Mouse (Mus musculus) frontal cortex, postnatal 25 days (tissue): ENCODE data around the gene E030025P04Rik.
A peak's percentile ranks its signal among the peaks of the same experiment; 100 is the strongest.

Experiments used
- DNase-seq, 2 experiments: peaks; one replicate each; pipeline ENCODE4 v3.0.0; 2022; ENCODE audit warnings: low spot score in 2 of 2

E030025P04Rik gene

GRCm38 (mm10) chr11:109144236-109144635 is at the start of gene E030025P04Rik:
TSS of gene E030025P04Rik (minus strand) at chr11:109144369.
- DNase-seq: no peak

GRCm38 (mm10) chr11:109192673-109193557 is 48.7 kb upstream of the E030025P04Rik start:
- DNase-seq: peak; percentile 69 to 70

GRCm38 (mm10) chr11:109188235-109188634 is 44.1 kb upstream of the E030025P04Rik start:
- no peak for DNase-seq

- DNase-seq: no peak
Measured at GRCm38 (mm10) chr11:109187631-109188184, 43.5 kb upstream of the E030025P04Rik start.

- DNase-seq: no peak
Measured at GRCm38 (mm10) chr11:109181118-109181517, 36.9 kb upstream of the E030025P04Rik start.

- no peak for DNase-seq
Measured at GRCm38 (mm10) chr11:109180290-109180689, 36.1 kb upstream of the E030025P04Rik start.

- peak; percentile 20 to 36 for DNase-seq
Measured at GRCm38 (mm10) chr11:109178788-109179518, 34.8 kb upstream of the E030025P04Rik start.

- DNase-seq: no peak
Measured at GRCm38 (mm10) chr11:109175376-109175969, 31.3 kb upstream of the E030025P04Rik start.

- no peak for DNase-seq
Measured at GRCm38 (mm10) chr11:109172224-109172623, 28.1 kb upstream of the E030025P04Rik start.

GRCm38 (mm10) chr11:109170771-109171170 is 26.6 kb upstream of the E030025P04Rik start:
- no peak for DNase-seq

GRCm38 (mm10) chr11:109157694-109158093 is 13.5 kb upstream of the E030025P04Rik start:
- no peak for DNase-seq

GRCm38 (mm10) chr11:109144890-109145341 is 747 bp upstream of the E030025P04Rik start:
- DNase-seq: no peak

- no peak for DNase-seq
Measured at GRCm38 (mm10) chr11:109126482-109126881, 17.7 kb downstream of the E030025P04Rik start.

GRCm38 (mm10) chr11:109125451-109125850 is 18.7 kb downstream of the E030025P04Rik start:
- no peak for DNase-seq

- DNase-seq: no peak
Measured at GRCm38 (mm10) chr11:109124284-109124683, 19.9 kb downstream of the E030025P04Rik start.

- no peak for DNase-seq
Measured at GRCm38 (mm10) chr11:109109826-109110346, 34.3 kb downstream of the E030025P04Rik start.

GRCm38 (mm10) chr11:109109056-109109455 is 35.1 kb downstream of the E030025P04Rik start:
- DNase-seq: no peak

GRCm38 (mm10) chr11:109107518-109108205 is 36.5 kb downstream of the E030025P04Rik start:
- DNase-seq: no peak

- no peak for DNase-seq
Measured at GRCm38 (mm10) chr11:109106751-109107150, 37.4 kb downstream of the E030025P04Rik start.

- no peak for DNase-seq
Measured at GRCm38 (mm10) chr11:109106181-109106580, 38.0 kb downstream of the E030025P04Rik start.

GRCm38 (mm10) chr11:109103386-109103785 is 40.8 kb downstream of the E030025P04Rik start:
- DNase-seq: no peak
